Mouse (Mus musculus) limb, embryonic 14.5 days (tissue): ENCODE results near the gene Nepro. TPM values are rescaled to one million over a fixed set of nuclear protein-coding genes. Genes with fewer than 3 reads are reported as not detected.

Experiments used
- ATAC-seq: fragments of 200-750 bp; cut with Nextera tagmentation; 2 replicates; pipeline ENCODE4 v1.8.0; 2017; ENCODE audit warnings: low read depth, moderate number of reproducible peaks, moderate TSS enrichment; ENCODE audit not compliant: low FRiP score
- DNase-seq: peaks from one replicate; pipeline ENCODE4 v3.0.0-alpha.2; 2015; ENCODE audit warnings: low spot score
- H3K27ac ChIP-seq: fragments of 300-500 bp; sonication (generic); replicated peaks from 2 replicates; pipeline ENCODE4 v1.5.1; 2014; ENCODE audit warnings: low read depth, mild to moderate bottlenecking, low read length, moderate library complexity, mixed read lengths
- H3K27me3 ChIP-seq: fragments of 300-500 bp; sonication (generic); 2 replicates; pipeline ENCODE4 v1.6.1; 2014; ENCODE audit warnings: low read length, mixed read lengths; ENCODE audit not compliant: control insufficient read depth, insufficient read depth
- H3K36me3 ChIP-seq: fragments of 300-500 bp; sonication (generic); 2 replicates; pipeline ENCODE4 v1.6.1; 2014; ENCODE audit warnings: mild to moderate bottlenecking, low read length, moderate library complexity, mixed read lengths; ENCODE audit not compliant: control insufficient read depth, insufficient read depth
- H3K4me1 ChIP-seq: fragments of 300-500 bp; sonication (generic); 2 replicates; pipeline ENCODE4 v1.6.1; 2014; ENCODE audit warnings: antibody characterized with exemption, low read length, mixed read lengths; ENCODE audit not compliant: control insufficient read depth, insufficient read depth
- H3K4me2 ChIP-seq: fragments of 300-500 bp; sonication (generic); replicated peaks from 2 replicates; pipeline ENCODE4 v1.6.1; 2014; ENCODE audit warnings: low read depth, mild to moderate bottlenecking, low read length, moderate library complexity; ENCODE audit not compliant: severe bottlenecking
- H3K4me3 ChIP-seq: fragments of 300-500 bp; sonication (generic); replicated peaks from 2 replicates; pipeline ENCODE4 v1.5.1; 2014; ENCODE audit warnings: low read length
- H3K9ac ChIP-seq: fragments of 300-500 bp; sonication (generic); 2 replicates; pipeline ENCODE4 v1.6.1; 2014; ENCODE audit warnings: mild to moderate bottlenecking, low read depth, low read length, moderate library complexity; ENCODE audit not compliant: severe bottlenecking
- H3K9me3 ChIP-seq: fragments of 300-500 bp; sonication (generic); 2 replicates; pipeline ENCODE4 v1.6.1; 2016; ENCODE audit warnings: low read length; ENCODE audit not compliant: control insufficient read depth
- POLR2A ChIP-seq: fragments of 200-500 bp; IDR thresholded peaks from 2 replicates; pipeline ENCODE4 v1.8.0; 2012; ENCODE audit warnings: inconsistent platforms, mild to moderate bottlenecking, moderate library complexity, borderline replicate concordance; ENCODE audit not compliant: insufficient read depth, insufficient read length; ENCODE audit errors: extremely low read depth
- WGBS: fragments of 180-500 bp; shearing (Covaris S2); extraction: QIAGEN DNeasy Blood & Tissue Kit; methylation state at CpG from one replicate; pipeline ENCODE4 v1.1.7; 2014; 5-methylcytosine and 5-hydroxymethylcytosine counted together
- polyA plus RNA-seq, 2 experiments: library from polyadenylated mRNA; depleted of rRNA in 1 of 2; stranded (reverse) in 1 of 2; unstranded in 1 of 2; fragments of >200 nt; fragmentation: Nextera tagmentation in 1 of 2; extraction: Ambion mirVana in 1 of 2; gene quantifications; 2 replicates each; pipeline versions ENCODE4 v1.2.1 to v1.2.3; 2012 to 2014

The Nepro gene
- polyA plus RNA-seq, 2 experiments, result 8.1 to 13.0 TPM

DNA sequence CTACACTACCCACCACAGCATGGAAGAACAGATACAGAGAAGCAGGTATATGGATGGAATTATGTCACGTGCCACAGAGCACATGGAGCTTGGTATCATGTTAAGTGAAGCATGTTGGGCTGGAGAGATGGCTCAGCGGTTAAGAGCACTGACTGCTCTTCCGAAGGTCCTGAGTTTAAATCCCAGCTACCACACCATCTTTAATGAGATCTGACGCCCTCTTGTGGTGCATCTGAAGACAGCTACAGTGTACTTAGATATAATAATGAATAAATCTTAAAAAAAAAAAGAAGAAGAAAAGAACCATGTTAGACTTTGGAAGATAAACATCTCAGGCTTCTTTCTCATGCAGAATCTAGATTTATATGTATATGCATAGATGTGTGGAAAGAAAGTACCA, 56.6 kb downstream of the Nepro start:
- Histone ChIP-seq H3K27ac (no peak overlapping the region), H3K4me1 (no peaks in the 10 kb centered on the region), H3K4me2 (no peak overlapping the region), H3K9ac (no peak overlapping the region), H3K36me3 (no peaks in the 10 kb centered on the region), H3K9me3 (no peaks in the 10 kb centered on the region), H3K4me3 (no peak overlapping the region), H3K27me3 (no peaks in the 10 kb centered on the region)
- DNase-seq (no peak), ATAC-seq (no peak)
- no peak for TF ChIP-seq POLR2A
- 75% methylated on average over 4 of the region's 4 CpGs for WGBS

Other genes starting within 250 kb of the Nepro start
- gene Boc, start 165.4 kb upstream of the Nepro start, polyA plus RNA-seq (2012; rRNA removed), result 91.4 and 121 TPM in 2 replicates
- gene Boc, start 165.4 kb upstream of the Nepro start, polyA plus RNA-seq (2014; fragmentation: Nextera tagmentation; extraction: Ambion mirVana), result 59.8 and 72.3 TPM in 2 replicates
- 12.1 and 12.5 TPM in 2 replicates for gene Gtpbp8, start 22.1 kb downstream of the Nepro start, polyA plus RNA-seq (2012; rRNA removed)
- gene Gtpbp8, start 22.1 kb downstream of the Nepro start, polyA plus RNA-seq (2014; fragmentation: Nextera tagmentation; extraction: Ambion mirVana), result 27.2 and 28.4 TPM in 2 replicates
- 0.86 and 1.1 TPM in 2 replicates for gene Cd200r1, start 41.4 kb downstream of the Nepro start, polyA plus RNA-seq (2012; rRNA removed)
- gene Cd200r1, start 41.4 kb downstream of the Nepro start, polyA plus RNA-seq (2014; fragmentation: Nextera tagmentation; extraction: Ambion mirVana), result 2.7 and 2.8 TPM in 2 replicates
- 0.54 and 0.57 TPM in 2 replicates for gene Cd200r4, start 87.4 kb downstream of the Nepro start, polyA plus RNA-seq (2012; rRNA removed)
- gene Cd200r4, start 87.4 kb downstream of the Nepro start, polyA plus RNA-seq (2014; fragmentation: Nextera tagmentation; extraction: Ambion mirVana), result 0.15 and 0.43 TPM in 2 replicates
- 0.03 and 0.04 TPM in 2 replicates for gene Cd200r2, start 142.8 kb downstream of the Nepro start, polyA plus RNA-seq (2012; rRNA removed)
- gene Cd200r2, start 142.8 kb downstream of the Nepro start, polyA plus RNA-seq (2014; fragmentation: Nextera tagmentation; extraction: Ambion mirVana), result not detected in 2 replicates
- 1.1 TPM in 2 replicates for gene Cd200r3, start 219.4 kb downstream of the Nepro start, polyA plus RNA-seq (2012; rRNA removed)
- gene Cd200r3, start 219.4 kb downstream of the Nepro start, polyA plus RNA-seq (2014; fragmentation: Nextera tagmentation; extraction: Ambion mirVana), result 1.9 and 2.1 TPM in 2 replicates